In genomic region chr6:43280481-43280880, GRCm38 (mm10) we compare ENCODE assay signal across 40 mouse cellular contexts. TPM values are rescaled to one million over a fixed set of nuclear protein-coding genes. Genes with fewer than 3 reads are reported as not detected.
"Had no signal": no experiment of that assay in that cellular context is flagged by ENCODE, and none has a peak within 500 bp of the region (broad histone marks: within the 10 kb centered on the region; RNA-seq: fewer than 3 reads in every experiment).

No protein-coding gene starts in this region.

- H3K27me3 ChIP-seq: embryonic facial prominence, embryonic 12.5 days; embryonic facial prominence, embryonic 13.5 days; embryonic facial prominence, embryonic 15.5 days; forebrain, embryonic 12.5 days; forebrain, embryonic 13.5 days; forebrain, embryonic 15.5 days had no signal

- H3K4me1 ChIP-seq: embryonic facial prominence, embryonic 10.5 days; embryonic facial prominence, embryonic 12.5 days; embryonic facial prominence, embryonic 13.5 days; embryonic facial prominence, embryonic 15.5 days; forebrain, embryonic 10.5 days; forebrain, embryonic 12.5 days; forebrain, embryonic 13.5 days; forebrain, embryonic 15.5 days had no signal

- H3K4me3 ChIP-seq: embryonic facial prominence, embryonic 10.5 days; embryonic facial prominence, embryonic 12.5 days; embryonic facial prominence, embryonic 13.5 days; embryonic facial prominence, embryonic 15.5 days; erythroblast, embryonic 14.5 days; forebrain, embryonic 10.5 days; forebrain, embryonic 12.5 days; forebrain, embryonic 13.5 days; forebrain, embryonic 15.5 days; gastrocnemius, adult 2 months; heart, adult 2 months had no signal

- H3K36me3 ChIP-seq: embryonic facial prominence, embryonic 10.5 days; forebrain, embryonic 10.5 days; forebrain, embryonic 12.5 days; forebrain, embryonic 15.5 days had no signal

- H3K9me3 ChIP-seq: embryonic facial prominence, embryonic 10.5 days; embryonic facial prominence, embryonic 12.5 days; embryonic facial prominence, embryonic 13.5 days; embryonic facial prominence, embryonic 15.5 days; forebrain, embryonic 10.5 days; forebrain, embryonic 12.5 days; forebrain, embryonic 13.5 days; forebrain, embryonic 15.5 days had no signal

- DNase-seq: cerebellum, adult 2 months; cerebellum, adult 8-10 months; cerebellum, adult 9-10 months; cerebellum, adult 9-11 months; cerebellum, postnatal 10 days; cerebellum, postnatal 14 days; cerebellum, postnatal 25 days; cerebellum, postnatal 36 days; embryo, embryonic 11 days; forebrain, postnatal 0 days; gastrocnemius, adult 2 months; gastrocnemius, postnatal 10 days; gastrocnemius, postnatal 14 days; gastrocnemius, postnatal 25 days; gastrocnemius, postnatal 36 days; heart, adult 18-20 months; heart, adult 2 months had no signal

- H3K27ac ChIP-seq: embryonic facial prominence, embryonic 10.5 days; embryonic facial prominence, embryonic 12.5 days; embryonic facial prominence, embryonic 13.5 days; embryonic facial prominence, embryonic 15.5 days; forebrain, embryonic 10.5 days; forebrain, embryonic 12.5 days; forebrain, embryonic 13.5 days; forebrain, embryonic 15.5 days; gastrocnemius, adult 2 months; heart, adult 2 months had no signal

RNA-seq across cellular contexts. Expression of gene Arhgef5, which starts 15.1 kb away (rescaled TPM):
- polyA plus RNA-seq: erythroblast, embryonic 14.5 days had no signal

RNA-seq across cellular contexts. Expression of gene Nobox, which starts 28.9 kb away (rescaled TPM):
- total RNA-seq: common myeloid progenitor, adult 5-6 weeks; forebrain, postnatal 0 days; gastrocnemius, adult 18-20 months; gastrocnemius, adult 2 months; gastrocnemius, adult 8-10 months; gastrocnemius, postnatal 10 days; gastrocnemius, postnatal 14 days; gastrocnemius, postnatal 25 days; gastrocnemius, postnatal 36 days; gastrocnemius, postnatal 4 days; granulocyte monocyte progenitor cell, adult 5-6 weeks; heart, adult 18-20 months; heart, adult 2 months; heart, adult 8-10 months had no signal
- polyA plus RNA-seq: embryonic facial prominence, embryonic 10.5 days; embryonic facial prominence, embryonic 11.5 days; embryonic facial prominence, embryonic 12.5 days; embryonic facial prominence, embryonic 13.5 days; embryonic facial prominence, embryonic 14.5 days; embryonic facial prominence, embryonic 15.5 days; erythroblast, embryonic 14.5 days; forebrain, embryonic 10.5 days; forebrain, embryonic 11.5 days; forebrain, embryonic 12.5 days; forebrain, embryonic 13.5 days; forebrain, embryonic 14.5 days; forebrain, embryonic 15.5 days; forebrain, embryonic 16.5 days; gonadal fat pad, adult 2 months; heart, adult 2 months had no signal

RNA-seq across cellular contexts. Expression of gene Olfr47, which starts 49.2 kb away (rescaled TPM):
- total RNA-seq: common myeloid progenitor, adult 5-6 weeks; forebrain, postnatal 0 days; gastrocnemius, adult 18-20 months; gastrocnemius, adult 2 months; gastrocnemius, adult 8-10 months; gastrocnemius, postnatal 10 days; gastrocnemius, postnatal 14 days; gastrocnemius, postnatal 25 days; gastrocnemius, postnatal 36 days; gastrocnemius, postnatal 4 days; granulocyte monocyte progenitor cell, adult 5-6 weeks; heart, adult 18-20 months; heart, adult 2 months; heart, adult 8-10 months had no signal
- polyA plus RNA-seq: cerebellum, adult 2 months; cortical plate, adult 2 months; embryonic facial prominence, embryonic 10.5 days; embryonic facial prominence, embryonic 11.5 days; embryonic facial prominence, embryonic 12.5 days; embryonic facial prominence, embryonic 13.5 days; embryonic facial prominence, embryonic 14.5 days; embryonic facial prominence, embryonic 15.5 days; erythroblast, embryonic 14.5 days; forebrain, embryonic 10.5 days; forebrain, embryonic 11.5 days; forebrain, embryonic 12.5 days; forebrain, embryonic 13.5 days; forebrain, embryonic 14.5 days; forebrain, embryonic 15.5 days; forebrain, embryonic 16.5 days; forebrain, postnatal 0 days; frontal cortex, adult 2 months; gonadal fat pad, adult 2 months; heart, adult 2 months had no signal
